Comparison of ENCODE assay signal across 13 mouse cellular contexts in genomic region chr17:7915791-7916190, GRCm38 (mm10).
"Had no signal": no experiment of that assay in that cellular context is flagged by ENCODE, and none has a peak within 500 bp of the region (broad histone marks: within the 10 kb centered on the region; RNA-seq: fewer than 3 reads in every experiment).

No protein-coding gene starts in this region.

- H3K4me1 ChIP-seq: lung, embryonic 15.5 days; midbrain, embryonic 10.5 days; midbrain, embryonic 12.5 days; midbrain, embryonic 15.5 days; neural tube, embryonic 12.5 days; stomach, embryonic 15.5 days had no signal

- H3K4me3 ChIP-seq: lung, embryonic 15.5 days; midbrain, embryonic 10.5 days; midbrain, embryonic 12.5 days; midbrain, embryonic 15.5 days; neural tube, embryonic 12.5 days; stomach, embryonic 15.5 days had no signal

- H3K9ac ChIP-seq: lung, embryonic 15.5 days; midbrain, embryonic 12.5 days; midbrain, embryonic 15.5 days; neural tube, embryonic 12.5 days; stomach, embryonic 15.5 days had no signal

- H3K9me3 ChIP-seq: lung, embryonic 15.5 days; midbrain, embryonic 15.5 days; stomach, embryonic 15.5 days had no signal

- ATAC-seq: lung, postnatal 0 days; midbrain, embryonic 15.5 days had no signal

- DNase-seq: lung, adult 18-20 months; right cerebral cortex, postnatal 14 days; thymus, adult 2 months; thymus, postnatal 25 days; thymus, postnatal 4 days had no signal

- H3K27me3 ChIP-seq: lung, embryonic 15.5 days; midbrain, embryonic 12.5 days; midbrain, embryonic 15.5 days; stomach, embryonic 15.5 days had no signal

- H3K36me3 ChIP-seq: lung, embryonic 15.5 days; midbrain, embryonic 10.5 days; midbrain, embryonic 12.5 days; midbrain, embryonic 15.5 days; neural tube, embryonic 12.5 days; stomach, embryonic 15.5 days had no signal

- H3K4me2 ChIP-seq: lung, embryonic 15.5 days; midbrain, embryonic 12.5 days; midbrain, embryonic 15.5 days; neural tube, embryonic 12.5 days; stomach, embryonic 15.5 days had no signal

- H3K27ac ChIP-seq: lung, embryonic 15.5 days; midbrain, embryonic 10.5 days; midbrain, embryonic 12.5 days; midbrain, embryonic 15.5 days; neural tube, embryonic 12.5 days; stomach, embryonic 15.5 days; stomach, postnatal 0 days had no signal
